Mouse (Mus musculus): ENCODE measurements around the gene Ube2v1. TPM values are rescaled to one million over a fixed set of nuclear protein-coding genes. Genes with fewer than 3 reads are reported as not detected.

Ube2v1 gene
- total RNA-seq, 1 experiment = 115 TPM

DNA sequence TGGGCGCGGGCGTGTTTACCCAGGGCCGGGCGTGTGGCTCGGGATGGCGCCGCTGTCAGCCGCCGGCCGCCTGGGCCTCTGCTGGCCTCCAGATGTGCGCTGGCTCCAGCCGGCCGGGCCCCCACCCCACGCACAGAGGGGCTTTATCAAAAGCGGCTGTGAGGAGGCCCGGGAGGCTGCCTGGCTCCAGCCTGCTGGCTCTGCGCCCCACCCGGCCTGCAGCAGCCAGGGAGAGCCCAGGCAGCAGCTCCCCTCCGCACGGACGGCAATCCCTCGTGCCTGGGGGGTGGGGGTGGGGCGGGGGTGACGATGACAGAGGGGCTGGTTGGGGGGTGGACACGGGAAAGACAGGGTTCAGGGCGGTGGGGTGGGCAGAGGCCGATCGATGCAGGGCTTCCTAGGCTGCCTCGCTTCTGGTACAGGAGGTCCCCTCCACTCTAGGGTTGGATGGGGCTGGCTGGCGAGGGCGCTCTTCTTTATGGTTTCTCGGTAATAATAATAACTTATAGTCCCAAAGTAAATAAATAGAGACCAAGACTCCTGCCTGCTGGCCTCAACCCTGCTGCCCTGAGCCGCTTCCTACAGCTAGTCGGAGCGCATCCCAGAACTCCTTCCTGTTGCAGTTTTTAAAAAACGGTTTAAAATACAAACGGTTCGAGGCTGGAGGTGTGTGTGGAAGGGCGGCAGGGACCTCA, 34.3 kb downstream of the Ube2v1 start:
- in situ Hi-C loops (cut with MboI; ENCODE audit: low sequenced_read_pairs in 2 of 2, unreplicated experiment in 2 of 2) = loop anchor here in 1 of 2 experiments (5.0 kb wide), 1 partner anchor 50 kb away; no protein-coding TSS in a partner anchor
- H3K4me1 ChIP-seq (ENCODE audit: control insufficient read depth in 2 of 2, insufficient read depth in 2 of 2, low read length in 2 of 2, poor library complexity in 1 of 2) = peaks cover 0 to 7% of the 10 kb centered on the region in 2 experiments; a peak in 1 of 4 replicates
- DNase-seq (ENCODE audit: low read depth, low spot score) = no peak
- no peaks in the 10 kb centered on the region for H3K9me3 ChIP-seq (ENCODE audit: control insufficient read depth, insufficient read depth, low read depth, low read length)
- TF ChIP-seq CHD2 (IDR thresholded peaks at IDR 0.05; ENCODE audit: low read depth, low read length) (no peak), HCFC1 (IDR thresholded peaks at IDR 0.05; ENCODE audit: borderline replicate concordance, insufficient read depth, low read length) (no peak), ZNF384 (IDR thresholded peaks at IDR 0.05; ENCODE audit: low read depth, low read length) (no peak), ZC3H11A (IDR thresholded peaks at IDR 0.05; ENCODE audit: borderline replicate concordance, low read depth, low read length) (no peak), MAFK (IDR thresholded peaks at IDR 0.05; ENCODE audit: insufficient read depth, low read depth, low read length) (no peak)
- peak overlapping the region; percentile 58 to 59; a peak in 3 of 4 replicates for H3K4me3 ChIP-seq (ENCODE audit: insufficient read depth in 1 of 2, low read depth in 1 of 2, low read length in 2 of 2, poor library complexity in 1 of 2, severe bottlenecking in 1 of 2)
- no peak overlapping the region for H3K27ac ChIP-seq (ENCODE audit: insufficient read depth, low read depth, low read length, poor library complexity, severe bottlenecking)
- H3K36me3 ChIP-seq (ENCODE audit: control insufficient read depth, insufficient read depth, low read length, poor library complexity, severe bottlenecking) = no peaks in the 10 kb centered on the region
- H3K9ac ChIP-seq (ENCODE audit: insufficient read depth, low read depth, low read length, poor library complexity, severe bottlenecking) = peak overlapping the region; percentile 40

DNA sequence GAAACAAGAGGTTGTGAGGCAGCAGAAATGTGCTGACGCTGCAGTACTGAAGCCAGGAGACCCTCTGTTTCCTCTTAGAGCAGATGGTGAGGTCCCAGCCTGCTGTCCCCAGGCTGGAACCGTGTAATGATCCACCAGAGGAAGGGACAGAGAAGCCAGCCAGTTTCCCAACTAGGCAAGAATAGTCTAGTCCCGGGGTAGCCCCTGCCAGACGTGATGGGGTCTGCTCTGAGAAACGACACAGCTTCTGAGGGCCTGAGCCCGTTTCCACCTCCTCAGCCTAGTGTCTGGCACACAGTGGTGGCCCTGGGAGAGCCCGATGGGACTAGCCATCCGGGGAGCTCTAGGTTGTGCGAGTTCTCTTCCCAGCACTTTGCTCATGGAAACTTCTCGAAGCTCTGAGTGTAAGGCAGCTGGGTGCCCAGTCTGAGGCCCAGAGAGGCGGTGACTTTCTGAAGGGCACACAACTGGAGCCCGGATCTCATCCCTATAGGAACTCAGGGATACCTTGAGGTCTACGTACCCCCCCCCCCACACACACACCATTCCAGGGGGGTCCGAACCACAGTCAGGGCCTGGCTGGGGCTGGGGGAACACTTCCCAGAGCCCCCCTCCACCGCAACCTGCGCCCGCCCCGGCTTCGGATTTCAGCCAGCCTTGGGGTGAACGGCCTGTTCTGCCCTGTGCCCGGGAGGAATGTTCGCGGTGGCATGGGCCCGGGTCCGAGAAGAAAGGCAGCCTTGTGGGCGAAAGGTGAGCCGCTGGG, 35.0 kb downstream of the Ube2v1 start:
- Histone ChIP-seq H3K27ac (ENCODE audit: insufficient read depth, low read depth, low read length, poor library complexity, severe bottlenecking) (no peak overlapping the region), H3K9me3 (ENCODE audit: control insufficient read depth, insufficient read depth, low read depth, low read length) (no peaks in the 10 kb centered on the region), H3K36me3 (ENCODE audit: control insufficient read depth, insufficient read depth, low read length, poor library complexity, severe bottlenecking) (no peaks in the 10 kb centered on the region), H3K4me3 (ENCODE audit: insufficient read depth in 1 of 2, low read depth in 1 of 2, low read length in 2 of 2, poor library complexity in 1 of 2, severe bottlenecking in 1 of 2) (peak overlapping the region; percentile 58 to 59), H3K4me1 (ENCODE audit: control insufficient read depth in 2 of 2, insufficient read depth in 2 of 2, low read length in 2 of 2, poor library complexity in 1 of 2) (peaks cover 0 to 7% of the 10 kb centered on the region in 2 experiments; a peak in 1 of 4 replicates), H3K9ac (ENCODE audit: insufficient read depth, low read depth, low read length, poor library complexity, severe bottlenecking) (peak overlapping the region; percentile 40)
- in situ Hi-C loops (cut with MboI; ENCODE audit: low sequenced_read_pairs in 2 of 2, unreplicated experiment in 2 of 2) = loop anchor here in 1 of 2 experiments (5.0 kb wide), 1 partner anchor 50 kb away; no protein-coding TSS in a partner anchor
- TF ChIP-seq MAFK (IDR thresholded peaks at IDR 0.05; ENCODE audit: insufficient read depth, low read depth, low read length) (peak; percentile 87), ZC3H11A (IDR thresholded peaks at IDR 0.05; ENCODE audit: borderline replicate concordance, low read depth, low read length) (no peak)
- DNase-seq (ENCODE audit: low read depth, low spot score) = no peak

- peaks cover 0 to 7% of the 10 kb centered on the region in 2 experiments; a peak in 1 of 4 replicates for H3K4me1 ChIP-seq (ENCODE audit: control insufficient read depth in 2 of 2, insufficient read depth in 2 of 2, low read length in 2 of 2, poor library complexity in 1 of 2)
- H3K27ac ChIP-seq (ENCODE audit: insufficient read depth, low read depth, low read length, poor library complexity, severe bottlenecking) = no peak overlapping the region
These were observed 35.6 kb downstream of the Ube2v1 start for GRCm38 (mm10) chr2:167596262-167596661.

DNA sequence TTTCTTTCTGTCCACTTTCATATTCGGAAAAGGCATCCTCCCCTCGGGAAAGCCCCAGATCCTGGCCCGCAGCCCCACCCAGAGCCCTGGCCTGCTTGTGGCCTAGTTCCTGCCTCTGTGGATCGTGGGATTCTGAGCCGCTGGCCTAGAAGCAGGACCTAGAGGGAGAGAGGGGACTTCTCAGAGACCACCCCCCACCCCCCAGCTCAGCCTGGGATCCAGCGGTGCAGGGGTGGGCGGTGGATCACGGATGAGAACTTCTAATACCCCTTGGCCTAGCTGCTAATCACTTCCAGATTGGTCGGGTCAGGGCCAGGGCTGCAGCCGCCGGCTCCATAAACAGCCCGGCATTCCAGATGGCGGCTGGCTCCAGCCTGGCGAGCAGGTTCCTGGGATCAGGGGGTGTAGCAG, 36.1 kb downstream of the Ube2v1 start:
- peaks cover 0 to 7% of the 10 kb centered on the region in 2 experiments; a peak in 1 of 4 replicates for H3K4me1 ChIP-seq (ENCODE audit: control insufficient read depth in 2 of 2, insufficient read depth in 2 of 2, low read length in 2 of 2, poor library complexity in 1 of 2)
- H3K4me3 ChIP-seq (ENCODE audit: insufficient read depth in 1 of 2, low read depth in 1 of 2, low read length in 2 of 2, poor library complexity in 1 of 2, severe bottlenecking in 1 of 2) = peak overlapping the region in 1 of 2 experiments; percentile 35; a peak in 1 of 4 replicates
- no peak overlapping the region for H3K27ac ChIP-seq (ENCODE audit: insufficient read depth, low read depth, low read length, poor library complexity, severe bottlenecking)

More at GRCm38 (mm10) chr2:167596262-167596661, 35.6 kb downstream of the Ube2v1 start:
- in situ Hi-C loops (cut with MboI; ENCODE audit: low sequenced_read_pairs in 2 of 2, unreplicated experiment in 2 of 2) = loop anchor here in 1 of 2 experiments (5.0 kb wide), 1 partner anchor 49 kb away; no protein-coding TSS in a partner anchor
- no peak overlapping the region for H3K9ac ChIP-seq (ENCODE audit: insufficient read depth, low read depth, low read length, poor library complexity, severe bottlenecking)
- no peaks in the 10 kb centered on the region for H3K36me3 ChIP-seq (ENCODE audit: control insufficient read depth, insufficient read depth, low read length, poor library complexity, severe bottlenecking)
- H3K4me3 ChIP-seq (ENCODE audit: insufficient read depth in 1 of 2, low read depth in 1 of 2, low read length in 2 of 2, poor library complexity in 1 of 2, severe bottlenecking in 1 of 2) = no peak overlapping the region
- no peak for DNase-seq (ENCODE audit: low read depth, low spot score)
- H3K9me3 ChIP-seq (ENCODE audit: control insufficient read depth, insufficient read depth, low read depth, low read length) = no peaks in the 10 kb centered on the region
- no peak for TF ChIP-seq MAFK (IDR thresholded peaks at IDR 0.05; ENCODE audit: insufficient read depth, low read depth, low read length)
- TF ChIP-seq CHD2 (IDR thresholded peaks at IDR 0.05; ENCODE audit: low read depth, low read length) = no peak
- no peak for TF ChIP-seq ZNF384 (IDR thresholded peaks at IDR 0.05; ENCODE audit: low read depth, low read length)
- no peak for TF ChIP-seq ZC3H11A (IDR thresholded peaks at IDR 0.05; ENCODE audit: borderline replicate concordance, low read depth, low read length)
- no peak for TF ChIP-seq HCFC1 (IDR thresholded peaks at IDR 0.05; ENCODE audit: borderline replicate concordance, insufficient read depth, low read length)

More for the DNA sequence above, 36.1 kb downstream of the Ube2v1 start:
- Histone ChIP-seq H3K36me3 (ENCODE audit: control insufficient read depth, insufficient read depth, low read length, poor library complexity, severe bottlenecking) (no peaks in the 10 kb centered on the region), H3K9me3 (ENCODE audit: control insufficient read depth, insufficient read depth, low read depth, low read length) (no peaks in the 10 kb centered on the region), H3K9ac (ENCODE audit: insufficient read depth, low read depth, low read length, poor library complexity, severe bottlenecking) (peak overlapping the region; percentile 48)
- no peak for DNase-seq (ENCODE audit: low read depth, low spot score)
- in situ Hi-C loops (cut with MboI; ENCODE audit: low sequenced_read_pairs in 2 of 2, unreplicated experiment in 2 of 2) = loop anchor here in 1 of 2 experiments (5.0 kb wide), 1 partner anchor 48 kb away; no protein-coding TSS in a partner anchor
- TF ChIP-seq ZNF384 (IDR thresholded peaks at IDR 0.05; ENCODE audit: low read depth, low read length) = no peak
- TF ChIP-seq MAFK (IDR thresholded peaks at IDR 0.05; ENCODE audit: insufficient read depth, low read depth, low read length) = no peak
- no peak for TF ChIP-seq HCFC1 (IDR thresholded peaks at IDR 0.05; ENCODE audit: borderline replicate concordance, insufficient read depth, low read length)
- TF ChIP-seq CHD2 (IDR thresholded peaks at IDR 0.05; ENCODE audit: low read depth, low read length) = no peak
- no peak for TF ChIP-seq ZC3H11A (IDR thresholded peaks at IDR 0.05; ENCODE audit: borderline replicate concordance, low read depth, low read length)
